Mouse (Mus musculus): Measurements from ENCODE around the gene Lrrc28. TPM values are rescaled to one million over a fixed set of nuclear protein-coding genes. Genes with fewer than 3 reads are reported as not detected.

Lrrc28 gene
- polyA plus RNA-seq, 1 experiment from 2014 or later: 13.2 TPM

DNA sequence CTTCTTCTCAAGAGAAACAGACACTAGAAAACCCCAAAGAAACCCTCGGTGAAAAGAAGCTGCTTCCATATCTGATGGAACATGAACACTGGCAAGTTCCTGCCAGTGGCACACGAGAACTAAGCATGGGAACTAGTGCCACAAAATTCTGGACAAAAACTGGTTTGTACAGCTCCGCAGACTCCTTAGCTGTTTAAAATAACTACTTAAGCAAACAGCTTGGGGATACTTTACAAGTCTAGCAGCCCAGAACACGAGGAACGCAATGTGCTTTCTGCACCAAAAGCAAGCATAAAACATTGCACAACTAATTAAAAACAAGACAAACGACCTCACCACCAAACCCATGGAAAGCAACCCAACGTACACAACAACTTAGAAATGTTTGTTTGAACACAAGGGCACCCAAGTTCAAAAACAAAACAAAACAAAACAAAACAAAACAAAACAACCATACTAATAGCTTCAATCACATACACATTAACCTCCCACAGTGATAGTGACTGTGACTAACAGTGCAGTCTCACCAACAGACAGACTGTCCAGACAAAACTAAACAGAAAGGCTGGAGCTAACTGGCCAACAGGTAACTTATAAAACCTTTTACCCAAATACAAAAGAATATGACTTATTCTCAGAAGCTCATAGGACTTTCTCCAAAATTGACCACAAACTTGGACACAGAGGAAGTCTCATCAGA, 66.1 kb downstream of the Lrrc28 start:
- Histone ChIP-seq H3K4me2 (replicated peaks; ENCODE audit: low read depth, low read length) (no peak overlapping the region), H3K36me3 (ENCODE audit: control insufficient read depth, insufficient read depth, low read length) (no peaks in the 10 kb centered on the region), H3K9me3 (ENCODE audit: control insufficient read depth, low read depth, low read length) (no peaks in the 10 kb centered on the region), H3K4me1 (ENCODE audit: control insufficient read depth, insufficient read depth, low read length) (no peaks in the 10 kb centered on the region), H3K9ac (replicated peaks; ENCODE audit: low read depth, low read length) (no peak overlapping the region), H3K4me3 (ENCODE audit: low read depth, low read length) (no peak overlapping the region), H3K27me3 (ENCODE audit: control insufficient read depth, insufficient read depth, low read length) (no peaks in the 10 kb centered on the region), H3K27ac (ENCODE audit: low read length) (no peak overlapping the region)
- ATAC-seq (ENCODE audit: insufficient number of reproducible peaks, insufficient read depth, low FRiP score, low read depth): no peak
- WGBS: 67% methylated on average over 7 of the region's 7 CpGs

DNA sequence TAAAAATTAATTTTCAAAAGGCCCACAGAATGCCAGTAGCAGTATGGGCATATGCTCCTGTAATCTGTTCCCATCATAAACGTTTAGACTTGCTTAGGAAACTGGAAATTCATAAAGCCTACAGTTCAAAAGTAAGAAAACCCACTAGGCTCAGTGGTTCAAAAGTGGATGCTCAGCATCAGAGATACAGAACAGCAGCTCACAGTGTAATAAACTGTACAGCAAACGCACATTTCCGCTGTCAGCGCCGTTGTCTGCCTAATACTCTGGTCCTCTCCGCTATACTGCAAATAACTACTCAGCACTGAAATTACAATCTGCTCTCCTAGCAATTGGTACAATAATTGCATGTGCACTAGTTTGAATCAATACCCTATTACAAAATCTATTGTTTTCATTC, 67.0 kb downstream of the Lrrc28 start:
- 81% methylated on average over 6 of the region's 6 CpGs for WGBS
- Histone ChIP-seq H3K4me3 (ENCODE audit: low read depth, low read length) (no peak overlapping the region), H3K4me2 (replicated peaks; ENCODE audit: low read depth, low read length) (no peak overlapping the region), H3K9me3 (ENCODE audit: control insufficient read depth, low read depth, low read length) (no peaks in the 10 kb centered on the region), H3K27me3 (ENCODE audit: control insufficient read depth, insufficient read depth, low read length) (no peaks in the 10 kb centered on the region), H3K4me1 (ENCODE audit: control insufficient read depth, insufficient read depth, low read length) (no peaks in the 10 kb centered on the region), H3K9ac (replicated peaks; ENCODE audit: low read depth, low read length) (no peak overlapping the region), H3K36me3 (ENCODE audit: control insufficient read depth, insufficient read depth, low read length) (no peaks in the 10 kb centered on the region), H3K27ac (ENCODE audit: low read length) (no peak overlapping the region)
- no peak for ATAC-seq (ENCODE audit: insufficient number of reproducible peaks, insufficient read depth, low FRiP score, low read depth)

DNA sequence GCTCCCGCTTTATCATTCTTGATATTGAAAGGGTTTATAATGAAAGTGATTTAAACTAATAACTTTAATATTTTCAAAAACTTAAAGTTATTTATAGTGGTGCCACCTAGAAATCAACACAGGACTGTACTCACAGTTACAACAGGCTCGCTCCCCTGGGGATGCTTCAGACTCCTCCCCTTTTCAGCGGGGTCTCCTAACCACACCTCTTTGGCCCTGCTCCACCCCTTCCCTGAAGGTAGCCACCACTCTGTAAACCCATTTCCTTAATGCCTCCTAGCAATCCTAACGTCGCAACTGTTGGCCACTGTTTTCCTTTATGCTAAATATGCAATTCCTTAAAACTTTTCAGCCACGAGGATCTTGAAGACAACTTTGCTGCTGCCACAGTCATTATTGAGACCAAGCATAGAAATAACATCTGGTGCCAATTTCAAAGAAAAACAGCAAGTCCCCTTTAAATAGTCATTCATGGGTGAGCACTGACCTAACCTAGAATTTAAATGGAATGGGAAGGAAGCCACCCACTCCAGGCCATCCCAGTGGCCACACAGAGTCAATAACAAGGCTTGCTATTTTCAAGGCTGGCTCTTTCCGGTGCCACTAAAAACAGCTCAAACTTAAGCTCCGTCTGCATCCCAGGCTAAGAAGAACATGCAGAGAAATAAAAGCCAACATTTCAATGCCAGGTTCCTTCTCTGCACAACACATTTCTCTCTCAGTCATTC, 78.4 kb downstream of the Lrrc28 start:
- H3K27ac ChIP-seq (ENCODE audit: low read length): no peak overlapping the region
- H3K9me3 ChIP-seq (ENCODE audit: control insufficient read depth, low read depth, low read length): no peaks in the 10 kb centered on the region
- no peak overlapping the region for H3K9ac ChIP-seq (replicated peaks; ENCODE audit: low read depth, low read length)
- WGBS: 68% methylated on average over 8 of the region's 8 CpGs
- H3K27me3 ChIP-seq (ENCODE audit: control insufficient read depth, insufficient read depth, low read length): no peaks in the 10 kb centered on the region
- no peak overlapping the region for H3K4me3 ChIP-seq (ENCODE audit: low read depth, low read length)
- no peak for ATAC-seq (ENCODE audit: insufficient number of reproducible peaks, insufficient read depth, low FRiP score, low read depth)
- H3K36me3 ChIP-seq (ENCODE audit: control insufficient read depth, insufficient read depth, low read length): no peaks in the 10 kb centered on the region
- H3K4me1 ChIP-seq (ENCODE audit: control insufficient read depth, insufficient read depth, low read length): peaks cover 2% of the 10 kb centered on the region; the same call in 1 of the 2 replicates
- no peak overlapping the region for H3K4me2 ChIP-seq (replicated peaks; ENCODE audit: low read depth, low read length)

DNA sequence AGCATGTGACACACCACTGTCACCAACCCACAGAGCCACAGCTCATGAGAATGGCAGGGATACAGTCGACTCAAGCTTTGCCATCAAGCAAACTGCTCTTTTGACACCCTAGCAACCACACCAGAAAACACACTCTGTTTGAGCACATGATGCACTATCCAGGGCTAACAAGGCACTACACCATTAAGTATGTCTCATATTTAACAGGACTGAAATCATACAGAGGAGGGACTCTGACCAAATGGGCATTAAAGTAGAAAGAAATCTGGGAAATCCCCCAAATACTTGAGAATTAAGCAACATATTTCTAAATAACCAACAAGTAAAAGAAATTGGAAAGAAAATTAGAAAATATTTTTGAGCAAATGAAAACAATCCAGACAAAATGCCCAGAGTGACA, 79.9 kb downstream of the Lrrc28 start:
- H3K27ac ChIP-seq (ENCODE audit: low read length): no peak overlapping the region
- ATAC-seq (ENCODE audit: insufficient number of reproducible peaks, insufficient read depth, low FRiP score, low read depth): no peak
- no peak overlapping the region for H3K4me2 ChIP-seq (replicated peaks; ENCODE audit: low read depth, low read length)
- no peaks in the 10 kb centered on the region for H3K27me3 ChIP-seq (ENCODE audit: control insufficient read depth, insufficient read depth, low read length)
- no peak overlapping the region for H3K9ac ChIP-seq (replicated peaks; ENCODE audit: low read depth, low read length)
- H3K4me1 ChIP-seq (ENCODE audit: control insufficient read depth, insufficient read depth, low read length): no peaks in the 10 kb centered on the region
- H3K4me3 ChIP-seq (ENCODE audit: low read depth, low read length): no peak overlapping the region
- H3K36me3 ChIP-seq (ENCODE audit: control insufficient read depth, insufficient read depth, low read length): no peaks in the 10 kb centered on the region
- 73% methylated on average over 1 of the region's 1 CpGs for WGBS
- H3K9me3 ChIP-seq (ENCODE audit: control insufficient read depth, low read depth, low read length): no peaks in the 10 kb centered on the region

DNA sequence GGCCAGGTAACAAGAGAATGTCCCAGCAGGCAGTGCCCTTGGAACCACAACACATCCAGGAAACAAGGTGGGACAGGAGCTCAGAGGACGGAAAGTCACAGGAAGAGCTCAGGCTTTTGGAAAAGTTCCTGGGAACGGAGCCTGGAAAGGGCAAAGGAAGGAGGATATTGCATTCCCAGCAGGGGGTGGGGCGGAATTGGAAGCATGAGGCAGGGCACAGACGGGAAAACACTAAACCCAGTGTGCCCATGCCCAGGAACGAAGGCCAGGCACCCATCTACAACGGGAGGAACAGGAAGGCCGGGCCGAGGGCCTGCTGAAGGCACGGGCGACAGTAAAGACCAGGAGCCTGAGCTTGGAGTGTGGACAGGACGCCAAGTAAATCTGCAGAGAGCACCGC, 82.9 kb downstream of the Lrrc28 start:
- Histone ChIP-seq H3K4me2 (replicated peaks; ENCODE audit: low read depth, low read length) (no peak overlapping the region), H3K9me3 (ENCODE audit: control insufficient read depth, low read depth, low read length) (no peaks in the 10 kb centered on the region), H3K9ac (replicated peaks; ENCODE audit: low read depth, low read length) (no peak overlapping the region), H3K27me3 (ENCODE audit: control insufficient read depth, insufficient read depth, low read length) (no peaks in the 10 kb centered on the region), H3K27ac (ENCODE audit: low read length) (no peak overlapping the region), H3K4me3 (ENCODE audit: low read depth, low read length) (no peak overlapping the region), H3K4me1 (ENCODE audit: control insufficient read depth, insufficient read depth, low read length) (no peaks in the 10 kb centered on the region), H3K36me3 (ENCODE audit: control insufficient read depth, insufficient read depth, low read length) (no peaks in the 10 kb centered on the region)
- no peak for ATAC-seq (ENCODE audit: insufficient number of reproducible peaks, insufficient read depth, low FRiP score, low read depth)
- 67% methylated on average over 12 of the region's 12 CpGs for WGBS

DNA sequence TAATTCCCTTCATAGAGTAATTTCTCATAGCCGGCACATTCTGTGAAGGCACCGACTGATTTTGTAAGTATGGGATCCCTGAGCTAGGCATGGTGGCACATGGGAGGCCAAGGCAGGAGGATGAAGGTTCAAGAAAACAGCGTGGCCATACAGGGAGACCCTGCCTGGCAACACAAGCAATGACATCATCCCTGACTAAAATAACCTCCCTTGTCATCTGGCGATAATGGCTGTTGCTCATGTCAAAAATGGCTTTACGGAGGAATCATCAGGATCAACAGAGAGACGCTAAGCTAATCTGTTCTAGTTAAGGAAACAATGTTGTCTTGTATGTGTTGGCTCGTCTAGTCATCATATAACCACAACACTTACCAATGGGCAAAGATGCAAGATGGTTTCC, 85.6 kb downstream of the Lrrc28 start:
- Histone ChIP-seq H3K27ac (ENCODE audit: low read length) (no peak overlapping the region), H3K4me1 (ENCODE audit: control insufficient read depth, insufficient read depth, low read length) (no peaks in the 10 kb centered on the region), H3K9me3 (ENCODE audit: control insufficient read depth, low read depth, low read length) (no peaks in the 10 kb centered on the region), H3K4me3 (ENCODE audit: low read depth, low read length) (no peak overlapping the region), H3K4me2 (replicated peaks; ENCODE audit: low read depth, low read length) (no peak overlapping the region), H3K27me3 (ENCODE audit: control insufficient read depth, insufficient read depth, low read length) (no peaks in the 10 kb centered on the region), H3K9ac (replicated peaks; ENCODE audit: low read depth, low read length) (no peak overlapping the region), H3K36me3 (ENCODE audit: control insufficient read depth, insufficient read depth, low read length) (no peaks in the 10 kb centered on the region)
- no peak for ATAC-seq (ENCODE audit: insufficient number of reproducible peaks, insufficient read depth, low FRiP score, low read depth)
- WGBS: 83% methylated on average over 7 of the region's 7 CpGs

DNA sequence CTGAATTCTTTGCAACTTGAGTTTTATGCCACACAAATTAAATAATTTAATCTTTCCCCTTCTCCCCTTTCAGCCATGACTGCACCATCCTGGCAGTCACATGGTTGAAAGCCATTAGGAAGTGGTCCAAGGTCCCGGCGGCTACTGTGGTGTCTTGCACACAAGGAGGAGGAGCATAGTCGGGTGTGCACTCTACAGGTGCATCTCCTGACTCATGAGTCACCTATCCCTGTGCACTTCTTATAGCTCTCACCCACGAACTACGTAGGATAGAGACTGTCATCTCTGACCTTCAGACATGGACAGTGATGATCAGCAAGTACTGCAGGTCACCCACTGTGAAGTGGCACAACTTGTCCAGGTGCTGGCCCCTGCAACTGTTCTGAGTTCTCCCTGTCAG, 86.8 kb downstream of the Lrrc28 start:
- Histone ChIP-seq H3K4me1 (ENCODE audit: control insufficient read depth, insufficient read depth, low read length) (no peaks in the 10 kb centered on the region), H3K36me3 (ENCODE audit: control insufficient read depth, insufficient read depth, low read length) (no peaks in the 10 kb centered on the region), H3K4me3 (ENCODE audit: low read depth, low read length) (no peak overlapping the region), H3K9me3 (ENCODE audit: control insufficient read depth, low read depth, low read length) (no peaks in the 10 kb centered on the region), H3K4me2 (replicated peaks; ENCODE audit: low read depth, low read length) (no peak overlapping the region), H3K9ac (replicated peaks; ENCODE audit: low read depth, low read length) (no peak overlapping the region), H3K27ac (ENCODE audit: low read length) (no peak overlapping the region), H3K27me3 (ENCODE audit: control insufficient read depth, insufficient read depth, low read length) (no peaks in the 10 kb centered on the region)
- no peak for ATAC-seq (ENCODE audit: insufficient number of reproducible peaks, insufficient read depth, low FRiP score, low read depth)
- WGBS: 79% methylated on average over 5 of the region's 5 CpGs

DNA sequence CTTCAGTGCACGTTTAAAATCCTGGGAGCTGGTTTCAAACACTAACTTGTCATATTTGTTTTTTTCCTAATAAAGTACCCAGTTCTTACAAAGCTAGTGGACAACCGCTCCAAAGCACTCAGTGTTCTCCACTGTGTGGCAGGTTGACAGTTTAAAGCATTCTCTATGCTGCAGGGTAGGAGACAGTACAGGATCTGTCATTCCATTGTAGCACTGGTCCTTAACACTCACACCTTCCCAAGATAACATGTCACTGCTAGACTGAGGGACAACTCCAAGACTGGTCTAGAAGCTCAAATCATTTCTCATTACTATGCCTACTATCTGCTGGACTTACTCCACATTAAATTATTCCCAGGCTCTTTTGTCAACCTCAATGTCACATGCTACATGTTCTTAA, 90.2 kb downstream of the Lrrc28 start:
- Histone ChIP-seq H3K9me3 (ENCODE audit: control insufficient read depth, low read depth, low read length) (no peaks in the 10 kb centered on the region), H3K9ac (replicated peaks; ENCODE audit: low read depth, low read length) (no peak overlapping the region), H3K4me3 (ENCODE audit: low read depth, low read length) (no peak overlapping the region), H3K4me2 (replicated peaks; ENCODE audit: low read depth, low read length) (no peak overlapping the region), H3K36me3 (ENCODE audit: control insufficient read depth, insufficient read depth, low read length) (no peaks in the 10 kb centered on the region), H3K27ac (ENCODE audit: low read length) (no peak overlapping the region), H3K4me1 (ENCODE audit: control insufficient read depth, insufficient read depth, low read length) (no peaks in the 10 kb centered on the region), H3K27me3 (ENCODE audit: control insufficient read depth, insufficient read depth, low read length) (no peaks in the 10 kb centered on the region)
- 80% methylated on average over 2 of the region's 2 CpGs for WGBS
- ATAC-seq (ENCODE audit: insufficient number of reproducible peaks, insufficient read depth, low FRiP score, low read depth): no peak
